Mouse (Mus musculus) gonadal fat pad, adult 2 months (tissue): ENCODE results near the gene Ugt1a6a. TPM values are rescaled to one million over a fixed set of nuclear protein-coding genes. Genes with fewer than 3 reads are reported as not detected.

Source experiments
- DNase-seq: peaks from one replicate; pipeline ENCODE4 v3.0.0-alpha.2; 2012; ENCODE audit warnings: low read depth
- polyA plus RNA-seq: library from polyadenylated mRNA; depleted of rRNA; stranded (reverse); fragments of >200 nt; gene quantifications from 2 replicates; pipeline ENCODE4 v1.2.3, GENCODE M21; 2012; rRNA removed

Ugt1a6a gene
- polyA plus RNA-seq, 1 experiment = 76.4 TPM

DNA sequence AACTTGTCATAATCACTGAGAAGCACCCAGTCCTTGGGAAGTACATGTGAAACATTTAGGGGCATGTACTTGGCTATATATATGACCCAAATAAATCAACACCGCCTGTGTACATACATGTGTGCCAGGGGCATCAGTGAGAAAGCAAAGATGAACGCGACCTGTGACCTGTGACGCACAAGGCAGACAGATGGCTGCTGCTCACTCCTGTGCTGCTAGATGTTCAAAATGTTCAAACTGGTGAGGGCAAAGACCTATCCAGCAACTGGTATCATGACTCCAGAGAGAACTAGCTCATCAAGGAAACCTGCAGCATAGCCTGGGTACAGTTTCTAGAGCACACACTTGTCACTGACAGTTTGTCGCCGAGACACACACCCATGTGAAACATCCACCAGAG, 132.9 kb downstream of the Ugt1a6a start:
- DNase-seq = no peak

DNA sequence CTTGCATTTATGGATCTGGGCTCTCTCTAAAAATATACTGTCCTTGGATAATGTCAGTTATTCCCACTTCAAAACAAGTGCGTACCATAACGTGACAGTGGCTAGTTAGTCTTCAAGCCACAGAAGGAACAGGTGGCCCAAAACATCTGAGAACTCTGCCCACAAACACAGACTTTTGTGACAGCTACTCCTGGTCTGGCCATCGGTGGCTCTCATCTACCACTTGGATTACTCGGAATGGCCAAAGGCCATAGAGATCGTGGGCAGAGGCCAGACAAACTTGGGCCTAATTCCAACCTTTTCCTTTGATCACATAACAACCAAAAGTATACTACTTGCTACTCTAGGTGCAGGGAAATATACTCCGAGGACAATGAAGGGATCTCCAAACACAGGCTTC, 133.5 kb downstream of the Ugt1a6a start:
- no peak for DNase-seq

Other genes with a start within 250 kb of the Ugt1a6a start
- gene Usp40, start 126.3 kb upstream of the Ugt1a6a start, polyA plus RNA-seq = 11.2 and 12.0 TPM in 2 replicates
- gene Ugt1a10, start 79.4 kb upstream of the Ugt1a6a start, polyA plus RNA-seq = not detected in 2 replicates
- gene Ugt1a9, start 64.0 kb upstream of the Ugt1a6a start, polyA plus RNA-seq = 0.14 and 0.23 TPM in 2 replicates
- gene Ugt1a8, start 47.0 kb upstream of the Ugt1a6a start, polyA plus RNA-seq = 0.06 and 0.19 TPM in 2 replicates
- gene Ugt1a7c, start 39.7 kb upstream of the Ugt1a6a start, polyA plus RNA-seq = 8.3 and 11.2 TPM in 2 replicates
- gene Ugt1a6b, start 31.6 kb upstream of the Ugt1a6a start, polyA plus RNA-seq = 10.2 and 62.3 TPM in 2 replicates
- gene Ugt1a5, start 31.2 kb downstream of the Ugt1a6a start, polyA plus RNA-seq = 0.13 and 0.27 TPM in 2 replicates
- 0.16 TPM in 1 of 2 replicates, not detected in the other for gene Ugt1a2, start 65.8 kb downstream of the Ugt1a6a start, polyA plus RNA-seq
- 4.1 and 6.9 TPM in 2 replicates for gene Dnajb3, start 71.0 kb downstream of the Ugt1a6a start, polyA plus RNA-seq
- gene Ugt1a1, start 77.2 kb downstream of the Ugt1a6a start, polyA plus RNA-seq = 1.2 and 1.3 TPM in 2 replicates
- gene Mroh2a, start 92.2 kb downstream of the Ugt1a6a start, polyA plus RNA-seq = 52.3 and 83.6 TPM in 2 replicates
- gene Hjurp, start 142.8 kb downstream of the Ugt1a6a start, polyA plus RNA-seq = 67.1 and 68.4 TPM in 2 replicates
- gene Trpm8, start 142.9 kb downstream of the Ugt1a6a start, polyA plus RNA-seq = 0.03 TPM in 1 of 2 replicates, not detected in the other